Mouse (Mus musculus) midbrain, embryonic 14.5 days (tissue): ENCODE data around the gene Ocln. TPM values are rescaled to one million over a fixed set of nuclear protein-coding genes. Genes with fewer than 3 reads are reported as not detected.

ENCODE experiments used
- ATAC-seq: fragments of 200-750 bp; cut with Nextera tagmentation; 2 replicates; pipeline ENCODE4 v1.8.0; 2017; ENCODE audit warnings: moderate number of reproducible peaks, moderate library complexity; ENCODE audit not compliant: low FRiP score, low TSS enrichment
- DNase-seq: peaks from one replicate; pipeline ENCODE4 v3.0.0-alpha.2; 2015
- H3K27ac ChIP-seq: fragments of 300-500 bp; sonication (generic); replicated peaks from 2 replicates; pipeline ENCODE4 v1.5.1; 2014; ENCODE audit warnings: mild to moderate bottlenecking, low read depth, low read length, moderate library complexity
- H3K27me3 ChIP-seq: fragments of 300-500 bp; sonication (generic); 2 replicates; pipeline ENCODE4 v1.6.1; 2014; ENCODE audit warnings: low read length, control low read depth, mixed read lengths; ENCODE audit not compliant: control insufficient read depth, insufficient read depth
- H3K36me3 ChIP-seq: fragments of 300-500 bp; sonication (generic); 2 replicates; pipeline ENCODE4 v1.6.1; 2014; ENCODE audit warnings: low read length, control low read depth; ENCODE audit not compliant: control insufficient read depth, insufficient read depth
- H3K4me1 ChIP-seq: fragments of 300-500 bp; sonication (generic); 2 replicates; pipeline ENCODE4 v1.6.1; 2014; ENCODE audit warnings: mild to moderate bottlenecking, antibody characterized with exemption, low read length, control low read depth; ENCODE audit not compliant: control insufficient read depth, insufficient read depth
- H3K4me2 ChIP-seq: fragments of 300-500 bp; sonication (generic); 2 replicates; pipeline ENCODE4 v1.6.1; 2014; ENCODE audit warnings: mild to moderate bottlenecking, low read length, moderate library complexity
- H3K4me3 ChIP-seq: fragments of 300-500 bp; sonication (generic); replicated peaks from 2 replicates; pipeline ENCODE4 v1.5.1; 2014; ENCODE audit warnings: low read depth, low read length
- H3K9ac ChIP-seq: fragments of 300-500 bp; sonication (generic); replicated peaks from 2 replicates; pipeline ENCODE4 v1.6.1; 2014; ENCODE audit warnings: mild to moderate bottlenecking, low read length, moderate library complexity
- H3K9me3 ChIP-seq: fragments of 300-500 bp; sonication (generic); 2 replicates; pipeline ENCODE4 v1.6.1; 2016; ENCODE audit warnings: low read length, control low read depth, mixed read lengths; ENCODE audit not compliant: control insufficient read depth
- WGBS: fragments of 180-500 bp; shearing (Covaris S2); extraction: QIAGEN DNeasy Blood & Tissue Kit; methylation state at CpG from one replicate; pipeline ENCODE4 v1.1.7; 2014; 5-methylcytosine and 5-hydroxymethylcytosine counted together
- polyA plus RNA-seq: library from polyadenylated mRNA; unstranded; fragments of >200 nt; fragmentation: Nextera tagmentation; extraction: Ambion mirVana; gene quantifications from 2 replicates; pipeline ENCODE4 v1.2.1, GENCODE M21; 2014

Gene Ocln
- polyA plus RNA-seq, 1 experiment from 2014 or later = 7.4 TPM

GRCm38 (mm10) chr13:100449495-100449894 is 103.0 kb downstream of the Ocln start:
- Histone ChIP-seq H3K4me2 (no peak overlapping the region), H3K9ac (no peak overlapping the region), H3K4me1 (no peaks in the 10 kb centered on the region), H3K27ac (no peak overlapping the region), H3K4me3 (no peak overlapping the region), H3K36me3 (no peaks in the 10 kb centered on the region), H3K27me3 (no peaks in the 10 kb centered on the region), H3K9me3 (no peaks in the 10 kb centered on the region)
- no peak for DNase-seq
- no peak; the same call in 1 of the 2 replicates for ATAC-seq
- WGBS = 88% methylated on average over 1 of the region's 1 CpGs

Other genes with a start within 250 kb of the Ocln start
- gene Naip6, start 235.0 kb downstream of the Ocln start, polyA plus RNA-seq = 0.05 and 0.08 TPM in 2 replicates
- not detected in 2 replicates for gene Naip1, start 99.8 kb downstream of the Ocln start, polyA plus RNA-seq
- 73.8 and 81.1 TPM in 2 replicates for gene Gtf2h2, start 60.1 kb downstream of the Ocln start, polyA plus RNA-seq
- gene Marveld2, start 64.3 kb upstream of the Ocln start, polyA plus RNA-seq = 1.9 and 2.7 TPM in 2 replicates
- gene Ak6, start 98.3 kb upstream of the Ocln start, polyA plus RNA-seq = 344 and 368 TPM in 2 replicates
- gene Rad17, start 98.3 kb upstream of the Ocln start, polyA plus RNA-seq = 17.8 and 20.6 TPM in 2 replicates
- gene Taf9, start 98.9 kb upstream of the Ocln start, polyA plus RNA-seq = 30.9 and 31.3 TPM in 2 replicates
- gene Ccdc125, start 117.0 kb upstream of the Ocln start, polyA plus RNA-seq = 0.58 and 2.0 TPM in 2 replicates
- 43.2 and 46.0 TPM in 2 replicates for gene Cdk7, start 178.2 kb upstream of the Ocln start, polyA plus RNA-seq
- 132 and 142 TPM in 2 replicates for gene Mrps36, start 191.9 kb upstream of the Ocln start, polyA plus RNA-seq
- 5.1 and 8.3 TPM in 2 replicates for gene Cenph, start 223.2 kb upstream of the Ocln start, polyA plus RNA-seq
- 31.0 and 69.9 TPM in 2 replicates for gene Ccnb1, start 233.9 kb upstream of the Ocln start, polyA plus RNA-seq